Mouse (Mus musculus) heart, postnatal 36 days (tissue): ENCODE results near the gene Pde10a. TPM values are rescaled to one million over a fixed set of nuclear protein-coding genes. Genes with fewer than 3 reads are reported as not detected.

Experiments
- DNase-seq, 2 experiments: peaks; one replicate each; pipeline ENCODE4 v3.0.0; 2021 to 2022
- intact Hi-C: fragments of 180-260 bp; cut with DNase I; formaldehyde crosslinking; loops from one replicate; pipeline ENCODE4 v1.15.1; 2025
- total RNA-seq, 2 experiments: library from RNA; stranded (reverse); gene quantifications; 2 replicates each; pipeline ENCODE4 v1.2.3; 2021

Gene Pde10a
- 1 to 10 TPM; 2.7 to 3.5 TPM for total RNA-seq

DNA sequence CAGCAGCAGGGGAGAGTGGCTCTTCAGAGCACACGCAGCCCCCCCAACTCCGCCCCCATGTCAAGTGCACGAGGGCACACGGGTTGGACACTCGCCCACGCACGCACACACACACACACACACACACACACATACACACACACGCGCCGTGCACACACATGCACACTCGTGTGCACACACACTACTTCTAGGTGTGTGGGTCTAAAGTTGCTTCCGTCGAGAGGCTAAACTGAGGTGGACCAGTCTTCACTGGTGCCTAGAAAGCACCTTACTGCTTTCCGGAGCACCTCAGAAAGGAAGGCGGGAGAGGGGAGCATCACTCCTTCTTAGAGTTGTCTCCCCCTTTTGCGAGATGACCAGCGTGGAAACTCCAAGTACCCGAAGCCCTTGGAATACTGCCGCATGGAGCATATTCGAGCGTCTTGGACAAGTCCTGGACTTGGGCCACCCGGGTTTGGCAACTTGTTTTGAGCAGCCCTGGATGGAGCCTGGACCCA, at the start of gene Pde10a:
Gene Pde10a, plus strand, starts transcription at position 148 of the 497 bp plus-strand sequence.
- peak; percentile 36 to 39 for DNase-seq
- intact Hi-C loops: loop anchor here (5.0 kb wide), 1 partner anchor 67 kb away; no protein-coding TSS in a partner anchor

DNA sequence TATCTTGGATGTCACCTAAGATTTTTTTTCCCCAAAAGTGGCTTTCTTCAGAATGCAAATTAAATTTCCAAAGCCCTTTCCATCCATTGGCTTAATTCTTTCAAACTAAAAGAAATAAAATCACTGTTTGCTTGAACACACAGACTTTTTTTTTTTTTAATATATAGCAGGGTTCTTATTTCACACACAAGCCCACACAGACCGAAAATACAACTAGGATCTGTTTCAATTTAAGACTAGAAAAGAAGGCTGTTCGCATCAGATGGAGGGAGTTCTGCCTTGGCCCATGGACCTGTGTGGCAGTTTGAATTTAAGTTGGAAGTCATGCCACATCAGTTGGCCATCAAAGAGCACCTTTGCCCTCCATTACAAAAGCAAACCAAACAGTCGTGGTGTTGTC, 46.6 kb upstream of the Pde10a start:
- intact Hi-C loops: no loop called here
- DNase-seq: no peak

- no peak for DNase-seq
- intact Hi-C loops: no loop called here
Measured at GRCm38 (mm10) chr17:8479493-8480128, 45.6 kb upstream of the Pde10a start.

GRCm38 (mm10) chr17:8481797-8482196, 43.4 kb upstream of the Pde10a start:
- intact Hi-C loops: no loop called here
- no peak for DNase-seq

GRCm38 (mm10) chr17:8482876-8483275, 42.3 kb upstream of the Pde10a start:
- DNase-seq: no peak
- intact Hi-C loops: no loop called here

- DNase-seq: no peak
- intact Hi-C loops: no loop called here
Measured at GRCm38 (mm10) chr17:8484246-8484645, 40.9 kb upstream of the Pde10a start.

GRCm38 (mm10) chr17:8485146-8485545, 40.0 kb upstream of the Pde10a start:
- no peak for DNase-seq
- intact Hi-C loops: no loop called here

- peak in 1 of 2 experiments; percentile 42 for DNase-seq
- intact Hi-C loops: no loop called here
Measured at GRCm38 (mm10) chr17:8487824-8488223, 37.3 kb upstream of the Pde10a start.

GRCm38 (mm10) chr17:8490971-8491370, 34.2 kb upstream of the Pde10a start:
- intact Hi-C loops: no loop called here

GRCm38 (mm10) chr17:8493461-8493860, 31.7 kb upstream of the Pde10a start:
- intact Hi-C loops: no loop called here
- no peak for DNase-seq

More at GRCm38 (mm10) chr17:8490971-8491370, 34.2 kb upstream of the Pde10a start:
- no peak for DNase-seq

- intact Hi-C loops: no loop called here
- no peak for DNase-seq
Measured at GRCm38 (mm10) chr17:8498151-8498550, 27.0 kb upstream of the Pde10a start.

DNA sequence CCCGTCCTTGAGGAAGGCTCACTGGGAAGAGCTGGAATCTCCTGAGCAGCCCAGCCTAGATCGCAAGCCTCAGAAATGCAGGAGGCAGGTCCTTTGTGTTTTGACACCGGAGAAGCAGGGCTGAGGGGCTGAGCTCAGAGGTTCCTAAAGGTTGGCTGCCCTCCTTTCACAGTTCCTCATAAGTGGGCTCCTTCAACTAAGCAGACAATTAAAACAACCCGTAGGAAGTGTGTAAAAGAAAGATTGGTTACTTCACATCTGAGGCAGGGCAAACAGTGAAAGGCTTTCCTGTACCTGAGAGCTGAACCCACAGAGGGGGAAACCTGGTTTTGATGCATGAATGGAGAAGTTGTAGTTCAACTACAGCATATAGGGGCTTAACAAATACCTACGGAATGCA, 26.5 kb upstream of the Pde10a start:
- DNase-seq: no peak
- intact Hi-C loops: no loop called here

- no peak for DNase-seq
- intact Hi-C loops: no loop called here
Measured at GRCm38 (mm10) chr17:8499564-8500117, 25.5 kb upstream of the Pde10a start.

GRCm38 (mm10) chr17:8504381-8504780, 20.8 kb upstream of the Pde10a start:
- DNase-seq: no peak
- intact Hi-C loops: no loop called here

GRCm38 (mm10) chr17:8505669-8506426, 19.3 kb upstream of the Pde10a start:
- DNase-seq: peak; percentile 83
- intact Hi-C loops: no loop called here

DNA sequence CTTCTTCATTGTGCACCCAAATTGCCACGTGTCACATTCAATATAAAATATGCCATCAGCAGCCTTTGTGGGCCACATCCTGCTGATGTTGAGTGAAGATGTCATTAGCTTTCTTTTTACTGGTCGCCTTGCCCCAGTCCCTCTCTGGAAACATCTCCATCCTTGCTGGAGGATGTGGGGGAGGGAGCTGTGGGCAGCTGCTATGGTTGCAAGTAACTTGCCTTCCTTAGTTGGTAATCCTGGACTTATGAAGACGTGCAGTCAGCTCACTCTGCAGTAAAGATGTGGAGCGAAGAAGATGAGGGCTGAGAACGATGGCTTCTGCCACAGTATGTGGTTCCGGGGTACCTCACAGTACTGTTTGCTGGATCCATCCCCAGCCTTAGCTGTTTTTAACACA, 18.4 kb upstream of the Pde10a start:
- no peak for DNase-seq
- intact Hi-C loops: no loop called here

GRCm38 (mm10) chr17:8507654-8508053, 17.5 kb upstream of the Pde10a start:
- DNase-seq: no peak
- intact Hi-C loops: loop anchor here (1.0 kb wide), 1 partner anchor 17 kb away; no protein-coding TSS in a partner anchor

GRCm38 (mm10) chr17:8508305-8509141, 16.6 kb upstream of the Pde10a start:
- intact Hi-C loops: loop anchor here (1.0 kb wide), 1 partner anchor 16 kb away; no protein-coding TSS in a partner anchor

GRCm38 (mm10) chr17:8516006-8516405, 9.2 kb upstream of the Pde10a start:
- no peak for DNase-seq
- intact Hi-C loops: no loop called here

More at GRCm38 (mm10) chr17:8508305-8509141, 16.6 kb upstream of the Pde10a start:
- peak; percentile 59 to 66 for DNase-seq

GRCm38 (mm10) chr17:8523986-8524385, 1.2 kb upstream of the Pde10a start:
- no peak for DNase-seq
- intact Hi-C loops: loop anchor here (1.0 to 5.0 kb wide), 2 partner anchors 16 to 57 kb away; no protein-coding TSS in a partner anchor
